Mouse (Mus musculus) megakaryocyte, embryonic 14.5 days (primary cell): ENCODE results near the gene Tmem108.

ENCODE experiments used
- FLI1 ChIP-seq: IDR thresholded peaks from 2 replicates; pipeline ENCODE4 v1.6.1; 2012; ENCODE audit warnings: low read length, inconsistent platforms, mixed read lengths
- GATA1 ChIP-seq: IDR thresholded peaks from 3 replicates; pipeline ENCODE4 v1.6.1; 2012; ENCODE audit warnings: mixed read lengths, low read length, inconsistent platforms, borderline replicate concordance

DNA sequence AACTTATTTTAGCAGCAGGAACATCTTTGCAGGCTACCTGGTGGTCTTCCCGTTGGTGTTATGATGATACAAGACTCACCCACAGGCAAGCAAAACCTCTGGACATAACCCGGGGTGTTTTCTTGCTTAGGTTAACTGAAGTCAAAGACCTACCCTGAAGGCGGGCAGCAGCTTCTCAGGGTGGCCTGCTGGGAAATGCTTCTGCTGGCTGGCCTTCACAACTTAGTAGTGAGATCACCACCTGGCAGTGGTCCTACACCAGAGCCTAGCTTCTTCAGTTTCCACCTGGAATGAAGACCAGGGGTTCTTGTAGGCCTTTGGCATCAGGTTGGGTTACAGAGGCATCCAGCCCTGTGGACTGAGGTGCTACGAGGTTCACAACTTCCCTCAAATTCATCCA, 169.7 kb downstream of the Tmem108 start:
- TF ChIP-seq GATA1 (no peak), FLI1 (no peak)
